ENCODE assay signal across 21 mouse cellular contexts in genomic region chr10:123848564-123848963, GRCm38 (mm10).
"Had no signal": no experiment of that assay in that cellular context is flagged by ENCODE, and none has a peak within 500 bp of the region (broad histone marks: within the 10 kb centered on the region; RNA-seq: fewer than 3 reads in every experiment).

No protein-coding gene starts in this region.

- H3K4me1 ChIP-seq: kidney, embryonic 15.5 days; limb, embryonic 12.5 days; limb, embryonic 15.5 days; midbrain, embryonic 12.5 days; midbrain, embryonic 15.5 days; neural tube, embryonic 13.5 days had no signal

- H3K36me3 ChIP-seq: kidney, embryonic 15.5 days; limb, embryonic 12.5 days; limb, embryonic 15.5 days; midbrain, embryonic 12.5 days; midbrain, embryonic 15.5 days; neural tube, embryonic 13.5 days had no signal

- H3K4me3 ChIP-seq: kidney, embryonic 15.5 days; limb, embryonic 12.5 days; limb, embryonic 15.5 days; midbrain, embryonic 12.5 days; midbrain, embryonic 15.5 days; neural tube, embryonic 13.5 days had no signal

- H3K27ac ChIP-seq: hindbrain, postnatal 0 days; kidney, embryonic 15.5 days; limb, embryonic 12.5 days; limb, embryonic 15.5 days; macrophage; midbrain, embryonic 12.5 days; midbrain, embryonic 15.5 days; neural tube, embryonic 13.5 days; stomach, postnatal 0 days had no signal

- H3K9me3 ChIP-seq: kidney, embryonic 15.5 days; limb, embryonic 12.5 days; limb, embryonic 15.5 days; midbrain, embryonic 12.5 days; midbrain, embryonic 15.5 days; neural tube, embryonic 13.5 days had no signal

- H3K4me2 ChIP-seq: kidney, embryonic 15.5 days; limb, embryonic 12.5 days; limb, embryonic 15.5 days; lung, embryonic 14.5 days; midbrain, embryonic 12.5 days; midbrain, embryonic 15.5 days; neural tube, embryonic 13.5 days had no signal

- ATAC-seq: hindbrain, postnatal 0 days; inflammation-experienced regulatory T-cells, adult 6 months; intestine, embryonic 16.5 days; lung, postnatal 0 days; midbrain, embryonic 15.5 days had no signal

- H3K9ac ChIP-seq: kidney, embryonic 15.5 days; limb, embryonic 12.5 days; limb, embryonic 15.5 days; lung, embryonic 14.5 days; midbrain, embryonic 12.5 days; midbrain, embryonic 15.5 days; neural tube, embryonic 13.5 days had no signal

- H3K27me3 ChIP-seq: kidney, embryonic 15.5 days; limb, embryonic 12.5 days; limb, embryonic 15.5 days; midbrain, embryonic 12.5 days; midbrain, embryonic 15.5 days; neural tube, embryonic 13.5 days had no signal

- DNase-seq: kidney, adult 18-20 months; kidney, postnatal 10 days; kidney, postnatal 36 days; layer of hippocampus, postnatal 36 days; left cerebral cortex, postnatal 4 days; lung, embryonic 14.5 days; right cerebral cortex, postnatal 4 days; thymus, adult 2 months; thymus, postnatal 14 days had no signal
